Mouse (Mus musculus) forebrain, embryonic 13.5 days (tissue): ENCODE measurements at regions not wholly inside any gene's neighbourhood (a gene's known extent, or its start where the extent isn't known, plus 50 kb on each side); places are given as distances from the start of the nearest gene placed in this dataset.

Experiments used
- ATAC-seq: fragments of 200-750 bp; cut with Nextera tagmentation; 2 replicates; pipeline ENCODE4 v1.8.0; 2017
- H3K27ac ChIP-seq: fragments of 300-500 bp; sonication (generic); 2 replicates; pipeline ENCODE4 v1.5.1; 2015; ENCODE audit warnings: inconsistent platforms, mild to moderate bottlenecking, moderate library complexity
- H3K27me3 ChIP-seq: fragments of 300-500 bp; sonication (generic); 2 replicates; pipeline ENCODE4 v1.6.1; 2015; ENCODE audit warnings: mild to moderate bottlenecking, inconsistent platforms
- H3K36me3 ChIP-seq: fragments of 300-500 bp; sonication (generic); 2 replicates; pipeline ENCODE4 v1.6.1; 2015; ENCODE audit warnings: mild to moderate bottlenecking, inconsistent platforms; ENCODE audit not compliant: poor library complexity, severe bottlenecking
- H3K4me1 ChIP-seq: fragments of 300-500 bp; sonication (generic); 2 replicates; pipeline ENCODE4 v1.6.1; 2015; ENCODE audit warnings: inconsistent platforms
- H3K4me2 ChIP-seq: fragments of 300-500 bp; sonication (generic); 2 replicates; pipeline ENCODE4 v1.6.1; 2015; ENCODE audit warnings: inconsistent platforms, mild to moderate bottlenecking, moderate library complexity
- H3K4me3 ChIP-seq: fragments of 300-500 bp; sonication (generic); 2 replicates; pipeline ENCODE4 v1.5.1; 2015; ENCODE audit warnings: mild to moderate bottlenecking, inconsistent platforms
- H3K9ac ChIP-seq: fragments of 300-500 bp; sonication (generic); 2 replicates; pipeline ENCODE4 v1.6.1; 2015; ENCODE audit warnings: mild to moderate bottlenecking, inconsistent platforms
- H3K9me3 ChIP-seq: fragments of 300-500 bp; sonication (generic); replicated peaks from 2 replicates; pipeline ENCODE4 v1.6.1; 2016; ENCODE audit warnings: inconsistent platforms
- WGBS: fragments of 180-500 bp; shearing (Covaris S2); methylation state at CpG from one replicate; pipeline ENCODE4 v1.1.7; 2015; 5-methylcytosine and 5-hydroxymethylcytosine counted together

DNA sequence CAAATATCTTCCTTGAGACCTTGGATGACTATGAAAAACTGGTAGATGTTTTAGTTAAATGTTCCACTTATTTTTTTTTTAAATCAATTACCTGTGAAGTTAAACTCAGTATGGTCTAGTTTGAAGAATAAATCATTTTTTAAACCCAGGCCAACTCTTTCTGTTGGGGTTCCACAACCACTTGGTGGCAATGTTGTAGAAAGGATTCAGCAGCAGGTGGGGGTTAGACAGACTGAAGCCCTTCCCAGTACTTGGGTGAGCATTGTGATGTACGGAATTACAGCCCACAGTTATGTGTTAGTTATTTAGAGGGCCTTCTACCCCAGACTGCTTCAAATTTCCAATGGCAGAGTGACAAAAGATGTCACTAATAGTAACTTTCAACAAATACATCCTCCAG lies 375.0 kb downstream of the Pros1 start:
- no peaks in the 10 kb centered on the region for H3K27me3 ChIP-seq
- no peak overlapping the region for H3K27ac ChIP-seq
- H3K9me3 ChIP-seq, result no peaks in the 10 kb centered on the region
- 19% methylated on average over 1 of the region's 1 CpGs for WGBS
- no peak for ATAC-seq
- no peak overlapping the region for H3K4me2 ChIP-seq
- H3K9ac ChIP-seq, result no peak overlapping the region
- H3K4me3 ChIP-seq, result no peak overlapping the region
- H3K36me3 ChIP-seq, result no peaks in the 10 kb centered on the region
- no peaks in the 10 kb centered on the region for H3K4me1 ChIP-seq

DNA sequence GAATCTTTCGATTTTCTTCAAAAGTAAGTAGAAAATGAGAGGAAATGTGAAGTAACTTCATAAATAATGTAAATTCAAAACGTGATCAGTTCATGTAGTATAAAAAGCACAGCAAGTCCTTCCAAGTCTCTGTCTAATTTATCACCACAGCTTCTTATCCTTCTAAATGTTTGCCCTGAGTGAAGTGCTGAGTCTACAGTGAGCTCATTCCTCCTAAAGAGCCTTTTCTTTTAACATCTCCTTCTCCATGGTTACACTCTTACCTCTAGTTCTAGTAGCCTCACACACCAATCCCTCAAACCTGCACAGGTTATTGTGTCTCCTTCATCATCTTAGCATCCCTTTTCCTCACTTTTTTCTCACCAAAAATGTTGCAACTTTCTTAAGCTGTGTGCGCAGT lies 375.5 kb downstream of the Pros1 start:
- Histone ChIP-seq H3K4me1 (no peaks in the 10 kb centered on the region), H3K4me3 (no peak overlapping the region), H3K27me3 (no peaks in the 10 kb centered on the region), H3K9me3 (no peaks in the 10 kb centered on the region), H3K27ac (no peak overlapping the region), H3K4me2 (no peak overlapping the region), H3K36me3 (no peaks in the 10 kb centered on the region), H3K9ac (no peak overlapping the region)
- ATAC-seq, result no peak
- whole genome bisulfite sequencing, result 71% methylated on average over 3 of the region's 3 CpGs

DNA sequence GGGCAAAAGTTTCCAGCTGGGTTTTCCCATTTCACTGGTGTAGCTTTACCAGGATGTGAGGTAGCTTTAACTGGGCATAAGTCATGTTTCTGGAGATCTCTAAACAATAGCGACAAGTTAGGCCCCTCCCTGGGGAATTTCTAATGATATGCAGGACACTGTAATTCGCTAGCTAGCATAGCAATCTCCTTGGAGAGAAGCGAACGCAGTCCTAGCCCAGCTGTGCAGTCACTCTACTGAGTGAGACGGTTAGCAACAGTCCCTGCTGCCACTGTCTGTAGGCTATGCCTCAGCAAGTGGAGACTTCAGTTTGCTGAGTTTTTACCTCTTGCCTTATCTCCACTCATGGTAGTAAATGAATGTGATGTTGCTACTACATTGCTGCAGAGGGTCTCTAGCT lies 416.1 kb downstream of the Pros1 start:
- no peak overlapping the region for H3K9ac ChIP-seq
- no peaks in the 10 kb centered on the region for H3K9me3 ChIP-seq
- H3K27ac ChIP-seq, result no peak overlapping the region
- no peaks in the 10 kb centered on the region for H3K4me1 ChIP-seq
- H3K4me3 ChIP-seq, result no peak overlapping the region
- no peak overlapping the region for H3K4me2 ChIP-seq
- no peaks in the 10 kb centered on the region for H3K36me3 ChIP-seq
- H3K27me3 ChIP-seq, result no peaks in the 10 kb centered on the region
- WGBS, result 43% methylated on average over 5 of the region's 5 CpGs
- 0 out of 2 replicates have a peak, but pooled peaks have one; percentile 53 for ATAC-seq

DNA sequence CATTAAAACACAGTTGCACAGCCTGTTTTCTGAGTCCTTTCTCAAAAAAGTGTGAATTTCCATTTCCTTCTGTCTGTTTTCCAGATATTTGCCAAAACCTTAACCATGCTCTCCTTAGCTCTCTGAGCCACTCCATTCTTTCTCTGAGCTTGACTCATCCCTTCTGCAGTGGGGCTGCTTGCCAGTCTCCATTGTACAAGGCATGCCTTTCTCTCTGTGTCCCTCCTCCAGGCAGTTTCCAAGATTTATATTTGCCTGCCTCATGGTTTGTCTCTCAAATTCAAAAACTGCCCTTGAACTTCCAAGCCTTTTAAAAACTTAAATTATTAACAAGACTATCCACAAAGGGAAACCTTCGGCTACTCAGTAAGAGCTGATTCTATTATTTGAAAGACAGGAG lies 423.4 kb downstream of the Pros1 start:
- Histone ChIP-seq H3K9me3 (no peaks in the 10 kb centered on the region), H3K4me2 (no peak overlapping the region), H3K27ac (no peak overlapping the region), H3K4me3 (no peak overlapping the region), H3K4me1 (peaks cover 7% of the 10 kb centered on the region), H3K36me3 (no peaks in the 10 kb centered on the region), H3K27me3 (no peaks in the 10 kb centered on the region), H3K9ac (no peak overlapping the region)
- ATAC-seq, result no peak
- WGBS, result 54% methylated on average over 1 of the region's 1 CpGs

DNA sequence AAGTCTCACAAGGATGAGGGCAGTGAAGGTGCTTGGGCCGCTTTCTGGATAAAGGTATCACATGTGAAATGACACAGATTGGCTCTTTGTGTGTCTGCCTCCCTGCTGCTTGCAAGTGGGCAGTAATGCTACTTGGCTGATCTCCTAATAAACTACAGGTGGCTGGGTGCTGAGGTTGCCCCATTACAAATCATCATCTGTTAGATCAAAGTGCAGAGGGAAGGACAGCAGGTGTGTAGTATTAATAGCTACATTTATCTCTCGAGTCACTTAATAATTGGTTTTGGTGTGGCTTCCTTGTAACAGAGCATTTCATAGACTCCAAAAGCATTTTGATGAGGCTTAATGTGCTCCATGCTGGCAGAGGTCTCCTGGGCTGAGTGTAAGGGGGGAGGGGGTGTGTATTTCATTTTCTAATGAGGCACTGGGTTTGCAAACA lies 424.2 kb downstream of the Pros1 start:
- peak; percentile 83 for ATAC-seq
- H3K27me3 ChIP-seq, result no peaks in the 10 kb centered on the region
- H3K36me3 ChIP-seq, result no peaks in the 10 kb centered on the region
- no peak overlapping the region for H3K4me3 ChIP-seq
- WGBS, result 25% methylated on average over 2 of the region's 2 CpGs
- no peak overlapping the region; the same call in 1 of the 2 replicates for H3K27ac ChIP-seq
- H3K9ac ChIP-seq, result no peak overlapping the region
- peaks cover 7% of the 10 kb centered on the region for H3K4me1 ChIP-seq
- H3K9me3 ChIP-seq, result no peaks in the 10 kb centered on the region
- no peak overlapping the region for H3K4me2 ChIP-seq

DNA sequence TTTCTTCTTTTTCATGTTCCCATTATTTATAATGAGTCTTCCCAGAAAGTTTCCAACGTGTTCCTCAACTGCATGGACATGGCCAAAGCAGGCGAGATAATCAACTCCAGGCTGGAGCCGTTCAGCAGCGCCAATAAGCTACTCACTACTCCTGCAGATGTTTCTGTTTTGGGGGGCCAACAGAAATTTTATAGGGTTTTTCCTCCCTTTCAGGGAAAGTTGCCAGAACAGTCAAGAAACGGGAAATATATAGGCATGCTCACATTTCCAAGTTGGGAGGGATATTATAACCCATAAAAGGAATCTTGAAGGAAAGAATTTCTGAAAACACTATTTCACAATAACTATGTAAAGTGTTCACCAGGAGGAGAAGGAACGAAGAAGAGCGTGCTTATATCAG lies 433.5 kb downstream of the Pros1 start:
- no peaks in the 10 kb centered on the region for H3K4me1 ChIP-seq
- no peak overlapping the region for H3K9ac ChIP-seq
- H3K4me2 ChIP-seq, result no peak overlapping the region
- no peaks in the 10 kb centered on the region for H3K36me3 ChIP-seq
- no peak for ATAC-seq
- H3K9me3 ChIP-seq, result no peaks in the 10 kb centered on the region
- no peaks in the 10 kb centered on the region for H3K27me3 ChIP-seq
- WGBS, result 90% methylated on average over 7 of the region's 7 CpGs
- no peak overlapping the region for H3K4me3 ChIP-seq
- no peak overlapping the region for H3K27ac ChIP-seq

DNA sequence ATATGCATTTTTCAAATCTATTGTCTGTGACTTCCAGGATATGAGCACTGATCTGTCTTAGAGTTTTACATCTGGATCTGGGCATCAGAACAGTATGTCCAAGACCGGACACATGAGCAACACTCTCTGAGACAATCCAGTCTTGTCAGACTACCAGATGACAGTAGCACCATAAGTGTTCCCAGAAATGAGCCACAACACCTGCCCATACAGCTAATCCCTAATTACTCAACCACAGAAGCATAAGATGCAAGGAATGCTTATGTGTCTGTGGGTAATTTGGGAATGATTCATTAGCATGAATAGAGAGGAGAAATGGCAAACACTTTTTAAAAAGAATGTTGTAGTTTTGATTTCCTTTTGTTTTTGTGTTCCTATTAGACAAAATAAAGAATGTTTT lies 457.6 kb downstream of the Pros1 start:
- H3K27me3 ChIP-seq, result no peaks in the 10 kb centered on the region
- no peaks in the 10 kb centered on the region for H3K4me1 ChIP-seq
- H3K27ac ChIP-seq, result no peak overlapping the region
- no peak overlapping the region for H3K9ac ChIP-seq
- H3K9me3 ChIP-seq, result 0 out of 2 replicates have a peak, but pooled peaks cover 4% of the 10 kb centered on the region
- H3K4me3 ChIP-seq, result no peak overlapping the region
- no peaks in the 10 kb centered on the region for H3K36me3 ChIP-seq
- no peak for ATAC-seq
- H3K4me2 ChIP-seq, result no peak overlapping the region
- 85% methylated on average over 1 of the region's 1 CpGs for WGBS

DNA sequence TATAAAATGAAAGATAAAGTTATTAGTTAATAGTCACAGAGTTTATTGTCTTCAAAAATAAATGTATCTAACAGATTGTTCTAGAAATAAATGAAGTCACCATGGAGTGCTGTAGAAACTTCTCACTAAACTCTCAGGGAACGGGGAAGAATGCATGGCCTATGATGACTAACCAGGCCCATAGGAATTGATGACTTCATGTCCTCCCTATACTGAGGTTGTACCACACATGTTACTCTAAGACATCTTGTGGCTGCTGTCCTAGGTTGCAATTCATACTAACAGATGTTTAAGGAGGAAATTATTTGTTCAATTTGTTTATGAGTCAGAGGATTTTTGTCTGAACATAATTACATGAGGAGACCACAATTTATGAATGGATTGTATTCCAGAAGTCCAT lies 459.4 kb downstream of the Pros1 start:
- Histone ChIP-seq H3K27me3 (no peaks in the 10 kb centered on the region), H3K4me1 (no peaks in the 10 kb centered on the region), H3K4me2 (no peak overlapping the region), H3K4me3 (no peak overlapping the region), H3K27ac (no peak overlapping the region), H3K9me3 (no peaks in the 10 kb centered on the region), H3K9ac (no peak overlapping the region), H3K36me3 (no peaks in the 10 kb centered on the region)
- ATAC-seq, result no peak
- WGBS, result 89% methylated on average over 1 of the region's 1 CpGs

DNA sequence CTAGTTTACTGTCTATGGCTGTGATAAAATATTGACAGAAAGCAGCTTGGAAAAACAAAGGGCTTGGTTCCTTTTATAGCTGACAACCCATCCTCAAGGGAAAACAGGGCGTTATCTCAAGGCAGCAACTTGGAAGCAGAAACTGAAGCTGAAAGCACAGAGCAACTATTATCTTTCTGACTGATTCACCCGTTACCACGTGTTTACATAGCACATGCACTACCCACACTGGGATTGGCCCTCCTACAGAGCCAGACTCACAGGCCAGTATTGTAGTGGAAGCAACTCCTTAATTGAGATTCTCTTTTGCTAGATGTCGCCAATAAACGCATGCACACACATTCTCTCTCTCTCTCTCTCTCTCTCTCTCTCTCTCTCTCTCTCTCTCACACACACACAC lies 465.5 kb downstream of the Pros1 start:
- H3K4me3 ChIP-seq, result no peak overlapping the region
- H3K4me2 ChIP-seq, result no peak overlapping the region
- WGBS, result 57% methylated on average over 5 of the region's 5 CpGs
- no peak for ATAC-seq
- H3K27me3 ChIP-seq, result no peaks in the 10 kb centered on the region
- no peak overlapping the region for H3K9ac ChIP-seq
- no peaks in the 10 kb centered on the region for H3K4me1 ChIP-seq
- no peak overlapping the region for H3K27ac ChIP-seq
- H3K36me3 ChIP-seq, result no peaks in the 10 kb centered on the region
- H3K9me3 ChIP-seq, result no peaks in the 10 kb centered on the region

DNA sequence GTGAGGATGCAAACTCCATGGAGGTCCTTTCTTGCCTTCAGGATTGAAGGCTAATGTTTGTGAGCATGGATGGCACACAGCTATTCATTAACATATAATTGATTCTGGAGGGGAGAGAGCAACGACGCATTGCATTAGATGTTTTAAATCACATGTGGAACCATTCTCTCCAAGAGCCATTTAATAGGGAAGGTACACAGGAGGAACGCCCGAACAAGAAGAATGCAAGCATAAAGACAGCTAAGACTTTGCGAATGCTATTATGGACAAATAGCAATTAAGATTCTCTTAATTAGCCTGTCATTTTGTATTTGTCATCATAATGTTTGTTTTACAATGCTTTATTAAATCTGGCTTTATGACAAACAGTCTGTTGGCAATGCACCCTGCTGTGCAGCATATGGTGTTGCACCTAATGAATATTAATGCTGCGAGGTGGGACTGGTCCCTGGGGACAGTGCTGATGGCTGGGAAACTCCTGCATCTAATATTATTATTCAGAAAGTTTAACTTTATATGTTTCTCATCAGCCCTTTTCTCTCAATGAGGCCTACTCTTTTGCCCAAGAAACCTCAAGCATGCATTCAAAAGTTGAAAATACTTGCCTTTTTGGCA lies 497.5 kb downstream of the Pros1 start:
- Histone ChIP-seq H3K4me2 (no peak overlapping the region), H3K27me3 (no peaks in the 10 kb centered on the region), H3K9ac (no peak overlapping the region), H3K36me3 (no peaks in the 10 kb centered on the region), H3K9me3 (no peaks in the 10 kb centered on the region), H3K4me3 (no peak overlapping the region), H3K27ac (no peak overlapping the region), H3K4me1 (0 out of 2 replicates have a peak, but pooled peaks cover 5% of the 10 kb centered on the region)
- peak; percentile 65 for ATAC-seq
- WGBS, result 43% methylated on average over 6 of the region's 6 CpGs

DNA sequence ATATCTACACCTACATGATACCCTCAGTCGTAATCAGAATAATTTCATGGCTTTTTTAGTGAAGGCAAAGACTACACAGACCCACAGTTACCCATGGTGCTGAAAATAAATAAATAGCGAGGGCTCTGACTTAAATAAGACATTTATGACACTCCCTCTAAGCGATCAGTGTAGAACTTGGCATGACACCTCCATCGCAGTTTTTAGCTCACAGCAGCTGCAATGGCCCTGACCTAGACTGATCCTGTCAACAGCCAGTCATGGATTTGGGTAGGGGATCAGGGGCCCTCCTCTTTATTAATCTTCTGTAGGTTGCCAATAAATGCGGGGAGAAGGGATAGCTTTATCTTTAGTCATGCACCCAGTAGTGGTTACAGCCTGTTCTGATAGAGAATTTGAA lies 494.1 kb downstream of the Epha3 start:
- Histone ChIP-seq H3K27ac (no peak overlapping the region), H3K4me2 (no peak overlapping the region), H3K36me3 (no peaks in the 10 kb centered on the region), H3K27me3 (no peaks in the 10 kb centered on the region), H3K4me1 (no peaks in the 10 kb centered on the region), H3K9me3 (no peaks in the 10 kb centered on the region), H3K4me3 (no peak overlapping the region), H3K9ac (no peak overlapping the region)
- 89% methylated on average over 5 of the region's 5 CpGs for WGBS
- no peak for ATAC-seq

DNA sequence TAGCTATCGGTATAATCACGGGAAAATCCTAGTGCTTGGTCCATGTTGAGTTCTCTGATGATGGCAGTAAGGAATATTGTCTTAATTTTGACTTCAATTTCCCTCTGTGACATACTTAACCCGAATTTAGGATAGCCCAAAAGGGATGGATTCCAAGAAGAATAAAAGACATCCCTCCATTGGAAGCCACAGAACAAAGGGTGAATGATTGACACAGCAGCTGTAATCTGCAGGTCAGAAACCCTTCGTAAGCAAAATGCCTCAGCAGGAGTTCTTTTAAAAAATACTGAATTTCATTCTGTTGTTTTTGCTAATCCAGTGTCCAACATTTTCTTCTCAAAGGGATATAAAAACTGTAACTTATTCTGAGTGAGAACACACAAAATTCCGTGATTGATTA lies 492.7 kb downstream of the Epha3 start:
- Histone ChIP-seq H3K4me2 (no peak overlapping the region), H3K27me3 (no peaks in the 10 kb centered on the region), H3K4me3 (no peak overlapping the region), H3K27ac (no peak overlapping the region), H3K9me3 (no peaks in the 10 kb centered on the region), H3K9ac (no peak overlapping the region), H3K4me1 (no peaks in the 10 kb centered on the region), H3K36me3 (no peaks in the 10 kb centered on the region)
- ATAC-seq, result no peak
- WGBS, result 39% methylated on average over 5 of the region's 5 CpGs

DNA sequence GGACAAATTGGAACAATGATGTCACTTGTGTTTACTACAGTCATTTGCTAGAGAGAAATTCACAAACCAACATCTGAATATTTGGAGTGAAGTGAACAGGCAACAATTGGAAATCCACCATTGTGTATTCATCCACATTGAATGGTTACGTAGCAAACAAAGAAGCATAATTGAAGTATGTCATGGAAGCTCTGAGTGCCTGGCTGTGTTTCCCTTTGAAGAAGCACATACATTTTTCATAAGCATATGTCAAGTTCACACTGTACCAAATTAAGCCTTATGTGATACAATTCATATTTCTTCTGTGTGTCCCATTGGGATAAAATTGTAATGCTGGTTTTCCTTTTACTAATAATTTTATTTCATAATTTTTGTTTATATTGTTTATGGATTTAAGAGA lies 459.0 kb downstream of the Epha3 start:
- 64% methylated on average over 1 of the region's 1 CpGs for WGBS
- H3K27ac ChIP-seq, result no peak overlapping the region
- no peaks in the 10 kb centered on the region for H3K9me3 ChIP-seq
- no peaks in the 10 kb centered on the region for H3K4me1 ChIP-seq
- H3K4me2 ChIP-seq, result no peak overlapping the region
- H3K36me3 ChIP-seq, result no peaks in the 10 kb centered on the region
- no peaks in the 10 kb centered on the region for H3K27me3 ChIP-seq
- no peak overlapping the region for H3K9ac ChIP-seq
- peak; percentile 59; the same call in 1 of the 2 replicates for ATAC-seq
- no peak overlapping the region for H3K4me3 ChIP-seq
